Mouse (Mus musculus) left cerebral cortex, postnatal 4 days (tissue): ENCODE results near the gene Olfr985. TPM values are rescaled to one million over a fixed set of nuclear protein-coding genes. Genes with fewer than 3 reads are reported as not detected.
A peak's percentile ranks its signal among the peaks of the same experiment; 100 is the strongest.

ENCODE experiments used
- DNase-seq: peaks from one replicate; pipeline ENCODE4 v3.0.0-alpha.2; 2022
- intact Hi-C: fragments of 180-260 bp; cut with DNase I; formaldehyde crosslinking; loops from one replicate; pipeline ENCODE4 v1.15.1; 2025
- total RNA-seq, 2 experiments: library from RNA; stranded (reverse); gene quantifications; 2 replicates each; pipeline ENCODE4 v1.2.3; 2021

Olfr985 gene
- total RNA-seq, result not detected

- DNase-seq, result no peak
- intact Hi-C loops, result no loop called here
Observed at GRCm38 (mm10) chr9:40130084-40130483, at the start of gene Olfr985. Olfr985 (minus strand) TSS chr9:40130184.

GRCm38 (mm10) chr9:40177017-40177416, 47.0 kb upstream of the Olfr985 start:
- intact Hi-C loops, result no loop called here

GRCm38 (mm10) chr9:40166446-40166845, 36.5 kb upstream of the Olfr985 start:
- peak; percentile 21 for DNase-seq
- intact Hi-C loops, result no loop called here

More at GRCm38 (mm10) chr9:40177017-40177416, 47.0 kb upstream of the Olfr985 start:
- DNase-seq, result no peak

GRCm38 (mm10) chr9:40155118-40155644, 25.2 kb upstream of the Olfr985 start:
- intact Hi-C loops, result no loop called here
- no peak for DNase-seq

GRCm38 (mm10) chr9:40141544-40141943, 11.6 kb upstream of the Olfr985 start:
- DNase-seq, result no peak
- intact Hi-C loops, result no loop called here

- intact Hi-C loops, result no loop called here
- no peak for DNase-seq
Observed at GRCm38 (mm10) chr9:40139484-40139883, 9.5 kb upstream of the Olfr985 start.

- intact Hi-C loops, result no loop called here
Observed at GRCm38 (mm10) chr9:40136987-40137688, 7.2 kb upstream of the Olfr985 start.

GRCm38 (mm10) chr9:40130556-40130955, 572 bp upstream of the Olfr985 start:
- DNase-seq, result no peak
- intact Hi-C loops, result no loop called here

More at GRCm38 (mm10) chr9:40136987-40137688, 7.2 kb upstream of the Olfr985 start:
- DNase-seq, result peak; percentile 3

GRCm38 (mm10) chr9:40117287-40117659, 12.7 kb downstream of the Olfr985 start:
- no peak for DNase-seq
- intact Hi-C loops, result no loop called here

GRCm38 (mm10) chr9:40116645-40117286, 13.2 kb downstream of the Olfr985 start:
- no peak for DNase-seq
- intact Hi-C loops, result no loop called here

- intact Hi-C loops, result no loop called here
- no peak for DNase-seq
Observed at GRCm38 (mm10) chr9:40114106-40114505, 15.9 kb downstream of the Olfr985 start, which contains the start of gene Olfr984. Olfr984 (minus strand) TSS chr9:40114206.

- no peak for DNase-seq
- intact Hi-C loops, result no loop called here
Observed at GRCm38 (mm10) chr9:40094769-40095168, 35.2 kb downstream of the Olfr985 start.

GRCm38 (mm10) chr9:40093495-40093894, 36.5 kb downstream of the Olfr985 start, which contains the start of gene Olfr983:
Olfr983 (minus strand) TSS chr9:40093595.
- DNase-seq, result no peak
- intact Hi-C loops, result no loop called here

Other genes with a start within 250 kb of the Olfr985 start
- not detected for gene Olfr229, start 222.8 kb downstream of the Olfr985 start, total RNA-seq
- not detected for gene Olfr974, start 192.7 kb downstream of the Olfr985 start, total RNA-seq
- gene Olfr975, start 178.1 kb downstream of the Olfr985 start, total RNA-seq, result under 1 TPM in 1 of 2 experiments, not detected in 1; 0.12 TPM
- gene Olfr976, start 169.1 kb downstream of the Olfr985 start, total RNA-seq, result not detected
- not detected for gene Olfr978, start 138.1 kb downstream of the Olfr985 start, total RNA-seq
- gene Olfr979, start 126.7 kb downstream of the Olfr985 start, total RNA-seq, result not detected
- gene Olfr980, start 120.6 kb downstream of the Olfr985 start, total RNA-seq, result not detected
- not detected for gene Olfr981, start 108.7 kb downstream of the Olfr985 start, total RNA-seq
- not detected for gene Olfr982, start 56.4 kb downstream of the Olfr985 start, total RNA-seq
- gene Olfr983, start 36.6 kb downstream of the Olfr985 start, total RNA-seq, result not detected
- gene Olfr984, start 16.0 kb downstream of the Olfr985 start, total RNA-seq, result not detected
- gene Tmem225, start 17.9 kb upstream of the Olfr985 start, total RNA-seq, result not detected
- gene Olfr986, start 50.7 kb upstream of the Olfr985 start, total RNA-seq, result not detected
- 1 to 10 TPM; 8.5 to 9.1 TPM for gene Zfp202, start 62.1 kb upstream of the Olfr985 start, total RNA-seq
- gene Scn3b, start 139.0 kb upstream of the Olfr985 start, total RNA-seq, result 100 to 1,000 TPM; 176 to 194 TPM